Mouse (Mus musculus): ENCODE measurements around the gene Zfp775. TPM values are rescaled to one million over a fixed set of nuclear protein-coding genes. Genes with fewer than 3 reads are reported as not detected.

Gene Zfp775
- total RNA-seq (2021) = 1 to 10 TPM; 5.1 TPM
- long read RNA-seq, experiment 1, full-length matches to known transcripts = 15 of 16 reads
- long read RNA-seq, experiment 1, partial matches to known transcripts = 0 of 16 reads
- long read RNA-seq, experiment 1, other reads (novel, unspliced or antisense) = 1 of 16 reads
- long read RNA-seq, experiment 2, full-length matches to known transcripts = 10 of 12 reads
- long read RNA-seq, experiment 2, partial matches to known transcripts = 0 of 12 reads
- long read RNA-seq, experiment 2, other reads (novel, unspliced or antisense) = 2 of 12 reads

DNA sequence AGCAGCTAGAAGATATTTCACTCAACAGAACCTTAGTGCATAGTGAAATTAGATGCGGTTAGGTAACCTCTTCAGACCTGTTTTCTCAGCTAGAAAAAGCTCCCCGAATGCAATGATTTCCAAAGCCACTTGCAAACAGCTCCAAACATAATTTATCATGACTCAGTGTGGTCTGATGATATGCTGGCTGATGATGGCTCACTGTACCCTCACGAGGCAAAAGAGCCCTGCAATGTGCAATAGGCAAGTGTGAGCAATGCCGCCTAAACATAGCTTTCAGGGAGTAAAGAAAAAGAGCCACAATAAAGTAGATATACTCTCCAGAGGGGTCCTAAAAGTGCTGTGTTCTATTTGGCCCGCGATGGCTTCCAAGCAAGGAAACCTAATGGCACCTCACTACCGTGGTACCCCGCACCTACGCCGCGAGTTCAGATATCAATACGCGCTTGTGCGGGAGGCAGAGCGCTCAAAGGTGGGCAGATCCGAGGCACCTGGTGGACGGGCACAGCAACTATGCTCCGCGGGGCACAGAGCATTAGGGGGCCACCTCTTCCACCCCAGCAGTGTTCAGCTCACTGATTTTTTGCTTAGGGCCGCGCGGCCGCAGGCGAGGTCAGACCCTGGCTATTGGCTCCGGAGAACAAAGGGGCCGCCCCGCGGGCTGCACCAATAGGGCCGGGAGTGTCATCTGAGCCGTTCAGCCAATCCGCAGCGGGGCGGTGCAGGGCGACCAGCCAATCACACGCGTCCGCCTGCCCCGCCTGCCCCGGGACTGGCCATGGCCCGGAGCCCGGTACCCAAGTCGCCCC is at the start of gene Zfp775:
Zfp775 (plus strand) TSS at position 793 of the 809 bp plus-strand sequence.
- DNase-seq = peak; percentile 97

GRCm38 (mm10) chr6:48552918-48553317 is 48.9 kb upstream of the Zfp775 start:
- DNase-seq = no peak

DNA sequence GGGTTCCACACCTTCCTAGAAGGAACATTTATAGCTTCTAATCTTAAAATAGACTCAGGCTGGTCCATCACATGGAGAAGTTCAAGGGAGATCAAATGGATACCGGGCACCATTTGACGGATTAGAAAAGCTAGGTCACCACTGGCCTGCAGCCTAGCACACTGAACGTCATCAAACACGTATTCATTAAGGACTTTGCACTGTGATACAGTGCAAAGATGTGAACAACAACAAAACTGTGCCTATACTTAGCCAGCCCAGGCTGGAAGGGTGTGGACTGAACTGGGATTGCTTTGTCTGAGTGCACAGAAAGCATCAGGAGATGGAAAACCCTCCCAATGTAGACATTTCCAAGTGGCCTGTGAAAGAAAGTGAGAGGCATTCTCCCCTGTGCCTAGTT is 48.0 kb upstream of the Zfp775 start:
- no peak for DNase-seq

- DNase-seq = peak; percentile 100
Observed at GRCm38 (mm10) chr6:48554280-48555103, 47.4 kb upstream of the Zfp775 start, which contains the start of gene Lrrc61. TSS of gene Lrrc61 (plus strand) at chr6:48554796.

DNA sequence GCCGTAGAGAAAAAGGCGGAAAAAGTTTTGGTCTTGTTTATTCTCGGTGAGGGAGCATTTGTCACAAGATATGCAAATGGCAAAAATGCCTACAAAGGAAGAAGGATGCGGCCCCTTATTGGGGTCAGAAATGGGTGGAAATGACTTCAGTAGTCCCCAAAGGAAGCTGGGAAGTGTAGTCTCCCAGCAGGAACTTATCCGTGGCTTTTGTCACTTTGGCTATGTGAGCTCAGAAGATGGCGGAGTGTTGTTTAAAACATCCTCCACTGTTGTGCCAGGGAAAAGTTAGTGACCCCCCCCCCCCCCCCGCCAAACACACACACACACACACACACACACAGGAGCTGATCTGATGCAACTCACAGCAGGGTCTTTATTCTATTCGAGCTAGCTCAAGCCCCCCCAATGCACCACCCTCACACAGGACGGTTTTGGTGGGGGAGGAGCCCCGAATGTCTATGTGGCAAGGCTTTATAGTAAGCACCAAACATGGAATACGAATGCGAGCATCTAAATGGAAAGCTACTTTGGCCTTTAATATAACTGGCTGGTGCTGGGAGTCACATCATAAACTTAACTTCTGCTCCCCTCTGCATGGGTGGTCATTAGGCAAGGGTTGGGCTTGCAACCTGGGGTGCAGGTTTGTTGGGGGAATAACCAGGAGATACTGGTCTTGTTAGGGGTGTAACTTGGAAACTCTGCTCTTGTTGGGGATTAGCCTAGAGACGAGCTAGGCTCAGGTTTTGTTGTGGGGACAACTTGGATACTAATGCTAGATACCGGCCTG is 46.6 kb upstream of the Zfp775 start:
- no peak for DNase-seq

DNA sequence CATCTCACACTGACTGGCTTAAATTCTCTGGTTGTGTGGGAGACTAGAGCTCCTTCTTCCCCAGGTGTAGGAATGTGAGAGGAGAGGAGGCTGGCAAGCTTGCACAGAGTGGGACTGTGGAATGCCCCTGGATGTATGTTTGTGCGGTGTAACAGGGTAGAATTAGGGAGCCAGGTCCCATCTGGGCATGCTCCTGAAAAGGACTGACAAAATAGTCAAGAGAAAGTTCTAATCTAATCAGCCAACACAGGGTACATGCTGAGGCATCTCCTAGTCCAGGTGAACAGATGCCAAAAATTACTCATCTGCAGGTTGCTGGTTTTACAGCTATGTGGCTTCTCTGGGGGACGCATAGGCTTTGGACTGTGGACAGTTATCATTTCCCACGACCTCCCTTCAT is 45.9 kb upstream of the Zfp775 start:
- no peak for DNase-seq

DNA sequence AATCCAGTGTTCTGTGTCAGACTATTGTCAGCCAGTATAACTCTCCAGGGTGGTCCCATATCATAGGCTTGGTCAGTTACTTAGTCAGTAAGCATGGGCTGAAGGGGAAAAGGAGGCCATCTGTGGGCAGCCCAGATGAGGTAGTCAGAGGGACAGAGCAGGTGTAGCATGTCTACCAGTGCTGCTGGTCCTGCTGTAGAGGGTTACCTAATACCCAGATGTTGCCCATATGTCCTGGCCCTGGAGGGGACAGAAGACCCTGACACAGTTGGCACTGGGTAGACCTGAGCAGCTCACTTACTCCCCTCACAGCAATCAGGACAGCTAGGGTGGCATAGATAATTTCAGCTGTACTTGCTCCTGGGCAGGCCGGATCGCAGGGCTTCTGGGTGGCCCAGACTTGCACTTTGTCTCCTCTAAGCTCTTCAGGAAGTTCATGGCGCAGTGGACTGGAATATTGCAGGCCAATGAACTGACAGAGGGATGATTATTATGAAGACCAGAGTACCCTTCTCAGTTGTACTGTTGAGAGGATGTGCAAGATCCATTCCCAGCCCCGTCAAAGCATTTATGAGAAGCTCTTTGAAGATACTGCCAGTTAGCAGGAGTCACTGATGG is 36.1 kb upstream of the Zfp775 start:
- DNase-seq = no peak

DNA sequence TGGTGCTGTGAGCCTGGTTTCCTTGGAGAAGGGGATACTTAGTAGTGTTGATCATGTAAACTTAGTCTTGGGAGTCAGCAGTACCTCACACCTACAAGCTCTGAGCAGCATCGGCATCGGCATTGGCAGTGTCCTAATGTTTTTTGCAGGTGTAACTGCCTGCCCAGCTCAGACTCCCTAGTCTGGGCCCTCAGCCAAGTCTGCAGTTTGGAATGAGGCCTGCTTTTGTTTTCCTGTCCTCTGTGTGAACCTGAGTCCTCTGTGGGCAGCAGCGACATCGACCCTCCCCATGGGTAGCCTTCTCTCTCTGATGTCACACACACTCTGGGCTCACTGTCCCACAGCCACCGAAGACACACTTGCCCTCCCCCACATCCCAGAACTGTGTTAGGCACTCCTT is 35.6 kb upstream of the Zfp775 start:
- DNase-seq = peak; percentile 59

DNA sequence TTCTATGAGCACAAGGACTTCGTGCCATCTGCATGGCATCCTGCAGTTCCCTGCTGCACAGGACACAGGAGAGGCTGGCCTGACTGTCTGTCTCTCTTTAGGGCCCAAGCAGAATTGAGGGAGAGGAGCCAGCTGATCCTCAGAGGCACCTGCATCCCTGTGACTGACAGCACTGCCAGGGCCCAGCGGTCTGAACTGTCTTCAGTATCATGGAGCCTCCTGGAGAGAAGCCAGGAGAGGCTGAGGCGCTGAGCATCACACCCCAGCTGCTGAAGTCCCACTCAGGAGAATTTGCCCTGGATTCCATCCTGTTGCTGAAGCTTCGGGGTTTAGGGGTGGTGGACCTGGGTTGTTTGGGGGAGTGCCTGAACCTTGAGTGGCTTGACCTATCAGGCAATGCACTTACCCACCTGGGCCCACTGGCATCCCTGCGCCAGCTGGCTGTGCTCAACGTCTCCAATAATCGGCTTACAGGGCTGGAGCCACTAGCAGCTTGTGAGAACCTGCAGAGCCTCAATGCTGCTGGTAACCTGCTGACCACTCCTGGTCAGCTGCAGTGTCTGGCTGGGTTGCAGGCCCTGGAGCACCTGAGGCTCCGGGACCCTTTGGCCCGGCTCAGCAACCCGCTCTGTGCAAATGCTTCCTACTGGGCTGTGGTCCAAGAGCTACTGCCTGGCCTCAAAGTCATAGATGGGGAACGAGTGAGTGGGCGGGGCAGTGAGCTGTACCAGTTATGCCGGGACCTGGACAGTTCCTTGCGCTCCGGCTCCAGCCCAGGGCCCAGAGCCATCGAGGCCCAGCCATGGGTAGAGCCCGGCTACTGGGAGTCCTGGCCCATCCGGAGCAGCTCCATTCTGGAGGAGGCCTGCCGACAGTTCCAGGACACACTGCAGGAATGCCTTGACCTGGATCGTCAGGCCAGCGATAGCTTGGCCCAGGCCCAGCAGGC is 33.6 kb upstream of the Zfp775 start:
- peak; percentile 53 for DNase-seq

DNA sequence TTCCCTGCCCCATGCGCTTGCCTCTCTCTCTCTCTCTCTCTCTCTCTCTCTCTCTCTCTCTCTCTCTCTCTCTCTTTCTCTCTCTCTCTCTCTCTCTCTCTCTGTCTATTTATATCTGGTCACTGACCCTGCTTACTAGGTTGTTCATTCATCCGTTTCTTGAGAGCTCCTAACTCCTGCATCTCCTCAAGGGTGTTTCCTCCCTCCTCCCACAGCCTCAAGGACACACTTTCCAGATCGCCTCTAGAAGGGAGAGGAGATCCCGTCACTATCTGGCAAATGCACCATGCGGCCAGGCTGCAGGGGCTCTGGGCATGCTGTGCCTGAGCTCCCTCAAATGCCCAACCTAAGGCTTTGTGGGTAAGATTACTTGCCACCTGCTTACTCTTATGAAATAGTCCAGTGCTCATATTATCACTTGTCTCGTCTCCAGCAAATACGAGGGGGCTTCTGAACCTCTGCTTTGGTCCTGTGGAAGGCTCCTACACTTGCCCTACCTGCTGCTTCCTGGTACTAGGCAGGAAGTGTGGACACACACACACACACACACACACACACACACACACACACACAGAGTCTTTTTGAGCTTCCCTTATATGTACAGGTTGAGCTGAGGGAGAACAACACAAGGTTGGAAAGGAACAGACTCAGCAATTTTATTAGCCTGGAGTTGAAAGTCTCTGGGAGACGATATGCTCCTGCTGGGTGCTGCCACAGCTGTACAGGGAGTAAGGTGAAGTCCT is 32.6 kb upstream of the Zfp775 start:
- no peak for DNase-seq

DNA sequence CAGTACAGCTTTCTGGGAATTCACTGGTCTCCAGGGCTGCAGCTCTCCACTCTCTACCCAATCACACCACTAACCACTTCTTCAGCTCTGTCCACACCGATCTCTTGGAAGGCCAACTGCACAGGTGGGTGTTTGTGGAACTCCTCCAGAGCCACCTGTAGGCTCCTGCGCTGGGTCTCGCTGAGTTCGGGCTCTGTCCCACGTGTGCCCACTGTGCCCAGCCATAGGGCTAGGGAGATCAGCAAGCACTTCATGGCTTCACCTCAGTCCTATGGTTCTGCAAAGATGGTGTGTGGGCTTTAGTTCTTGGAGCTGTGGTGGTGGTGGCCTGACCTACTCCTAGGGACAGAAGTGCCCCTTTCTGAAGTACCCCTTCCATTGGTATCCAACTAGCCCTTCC is 29.8 kb upstream of the Zfp775 start:
- DNase-seq = no peak

DNA sequence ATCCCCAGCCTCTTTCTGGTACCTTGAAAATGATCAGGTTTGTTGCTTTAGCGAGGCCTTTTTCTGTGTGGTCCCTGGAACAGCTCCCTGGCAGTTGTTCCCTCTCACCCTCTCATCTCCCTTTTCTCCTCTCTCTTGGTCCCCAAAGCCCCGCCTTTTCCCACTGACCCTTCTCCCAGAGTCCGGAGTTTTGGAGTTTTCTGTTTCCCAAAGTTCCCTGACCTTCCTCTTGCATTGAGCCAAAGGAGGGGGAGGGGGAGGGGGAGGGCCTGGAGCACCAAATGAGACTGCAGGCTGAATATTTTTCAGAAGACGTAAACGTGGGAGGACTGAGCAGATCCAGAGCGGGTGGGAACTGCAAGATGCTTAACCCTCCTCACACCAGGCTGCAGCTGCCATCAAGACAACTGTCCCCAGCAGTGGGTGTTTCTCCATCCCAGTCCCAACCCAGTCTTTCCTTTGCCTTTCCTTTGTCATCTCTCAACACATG is 29.2 kb upstream of the Zfp775 start, which contains the start of gene Rarres2:
Rarres2 (minus strand) TSS at position 218 of the 490 bp plus-strand sequence.
- DNase-seq = peak; percentile 30

- no peak for DNase-seq
Observed at GRCm38 (mm10) chr6:48573280-48573679, 28.6 kb upstream of the Zfp775 start.

GRCm38 (mm10) chr6:48573981-48574380 is 27.9 kb upstream of the Zfp775 start:
- no peak for DNase-seq

DNA sequence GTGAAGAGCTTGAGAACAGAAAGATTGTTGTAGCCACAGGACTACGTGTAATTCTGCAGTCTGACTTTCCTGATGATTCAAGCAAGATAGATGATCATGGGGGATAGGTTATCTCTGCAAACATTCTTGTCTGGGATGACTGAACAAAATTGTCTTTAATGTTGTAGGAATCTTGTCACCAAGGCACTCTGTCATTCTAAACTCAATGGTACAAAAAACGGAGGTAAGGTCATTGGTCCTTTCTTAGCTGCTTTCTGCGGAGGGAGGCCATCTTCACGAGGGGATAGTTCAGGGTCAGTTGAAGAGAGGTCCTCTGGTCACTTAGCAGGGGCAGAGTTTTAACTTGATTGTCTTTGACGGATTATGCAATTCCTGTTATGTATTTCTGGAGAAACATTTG is 23.1 kb upstream of the Zfp775 start:
- no peak for DNase-seq

DNA sequence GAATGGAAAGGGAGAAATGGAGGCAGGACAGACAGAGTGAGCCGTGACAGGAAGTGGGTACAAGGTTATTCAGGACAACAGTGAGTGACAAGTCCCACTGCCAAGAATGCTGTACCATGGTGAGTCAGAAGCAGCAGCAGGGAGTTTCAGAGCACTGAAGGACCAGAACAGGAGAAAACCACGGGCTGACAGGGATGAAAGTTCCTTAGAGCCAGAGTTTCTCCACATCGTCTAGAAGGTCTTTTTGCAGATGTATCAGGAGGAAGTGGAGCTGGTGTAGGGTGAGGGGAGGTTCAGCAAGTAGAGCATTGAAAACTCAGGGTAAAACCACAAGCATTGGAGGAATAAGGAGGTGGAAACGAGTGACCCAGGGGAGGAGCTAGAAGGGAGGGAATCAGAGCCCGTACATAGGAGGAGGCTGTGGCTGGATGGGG is 22.6 kb upstream of the Zfp775 start:
- DNase-seq = no peak

GRCm38 (mm10) chr6:48581257-48581656 is 20.6 kb upstream of the Zfp775 start:
- DNase-seq = no peak

- no peak for DNase-seq
Observed at GRCm38 (mm10) chr6:48582037-48582436, 19.8 kb upstream of the Zfp775 start.

DNA sequence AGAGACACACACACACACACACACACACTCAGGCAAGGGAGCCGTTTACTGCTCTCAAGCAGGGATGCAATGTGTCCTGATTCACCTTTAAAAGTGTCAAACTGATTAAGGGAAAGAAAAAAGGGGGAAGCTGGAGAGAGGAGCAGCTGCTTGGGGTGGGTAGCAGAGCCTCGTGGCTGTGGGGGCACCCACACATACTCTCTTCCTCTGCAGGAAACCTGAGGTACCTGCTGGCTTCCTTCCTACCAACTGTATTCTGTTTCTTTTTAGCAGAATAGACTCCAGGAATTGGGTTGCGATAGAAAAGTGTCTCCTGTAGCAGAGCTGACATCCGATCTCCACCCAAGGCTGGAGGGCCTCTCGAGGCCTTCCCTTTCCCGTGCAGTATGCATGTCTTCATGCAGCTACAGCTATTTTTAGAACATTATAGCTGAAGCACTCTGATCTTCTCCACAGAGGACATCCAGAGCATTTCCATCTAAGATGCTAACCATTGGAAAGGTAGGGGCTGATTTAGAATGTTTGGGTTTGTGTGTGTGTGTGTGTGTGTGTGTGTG is 12.6 kb upstream of the Zfp775 start, which contains the start of gene Gm45021:
Gm45021 (plus strand) TSS at position 417 of the 557 bp plus-strand sequence.
- no peak for DNase-seq

Data from gastrocnemius, postnatal 10 days (tissue).